Mouse (Mus musculus) adrenal gland, postnatal 14 days (tissue): ENCODE measurements at regions not wholly inside any gene's neighbourhood (a gene's known extent, or its start where the extent isn't known, plus 50 kb on each side); places are given as distances from the start of the nearest gene placed in this dataset.

ENCODE experiments used
- DNase-seq: peaks from one replicate; pipeline ENCODE4 v3.0.0; 2021; ENCODE audit warnings: mixed read lengths

- DNase-seq, result no peak
These were observed 232.8 kb upstream of the Tcf21 start for GRCm38 (mm10) chr10:23052480-23053378.

- DNase-seq, result no peak
These were observed 224.5 kb upstream of the Tcf21 start for GRCm38 (mm10) chr10:23044466-23044865.

- DNase-seq, result no peak
These were observed 211.6 kb upstream of the Tcf21 start for GRCm38 (mm10) chr10:23031491-23032126.

GRCm38 (mm10) chr10:23027961-23028360 is 208.0 kb upstream of the Tcf21 start:
- no peak for DNase-seq

GRCm38 (mm10) chr10:23017151-23017678 is 197.2 kb upstream of the Tcf21 start:
- DNase-seq, result no peak

DNA sequence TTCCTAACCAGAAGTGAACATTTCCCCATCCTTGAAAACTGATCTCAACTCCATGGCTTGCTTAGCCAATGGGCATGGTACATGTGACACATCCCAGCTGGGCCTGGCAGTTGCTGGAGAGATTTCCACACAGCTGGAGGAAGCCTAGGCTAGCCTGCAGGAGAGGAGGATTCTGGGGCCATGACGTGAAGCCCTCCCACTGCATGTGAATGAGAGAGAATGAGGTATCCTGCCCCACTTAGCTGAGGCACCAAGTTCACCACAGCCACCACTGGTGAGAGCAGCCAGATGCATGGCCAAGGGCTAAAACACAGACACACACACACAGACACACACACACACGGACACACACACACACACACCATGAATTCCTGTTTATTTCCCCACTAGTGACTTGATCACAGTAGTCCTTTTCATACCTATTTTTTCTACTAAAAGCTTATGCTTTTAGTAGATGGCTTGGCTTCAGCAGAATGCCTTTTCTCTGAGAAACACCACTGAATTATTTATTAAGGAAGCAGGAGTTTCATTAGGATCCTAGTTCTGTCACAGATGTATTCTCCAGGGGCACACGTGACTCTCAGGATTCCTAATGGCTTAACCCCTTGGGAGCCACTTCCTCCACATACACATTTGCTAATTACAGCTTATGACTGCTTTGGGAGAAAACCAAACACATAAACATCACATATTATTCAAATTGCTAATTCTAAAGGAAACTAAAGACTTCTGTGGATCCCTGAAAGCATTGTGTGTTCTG is 196.1 kb upstream of the Tcf21 start:
- no peak for DNase-seq

GRCm38 (mm10) chr10:23010715-23011114 is 190.7 kb upstream of the Tcf21 start:
- DNase-seq, result no peak

DNA sequence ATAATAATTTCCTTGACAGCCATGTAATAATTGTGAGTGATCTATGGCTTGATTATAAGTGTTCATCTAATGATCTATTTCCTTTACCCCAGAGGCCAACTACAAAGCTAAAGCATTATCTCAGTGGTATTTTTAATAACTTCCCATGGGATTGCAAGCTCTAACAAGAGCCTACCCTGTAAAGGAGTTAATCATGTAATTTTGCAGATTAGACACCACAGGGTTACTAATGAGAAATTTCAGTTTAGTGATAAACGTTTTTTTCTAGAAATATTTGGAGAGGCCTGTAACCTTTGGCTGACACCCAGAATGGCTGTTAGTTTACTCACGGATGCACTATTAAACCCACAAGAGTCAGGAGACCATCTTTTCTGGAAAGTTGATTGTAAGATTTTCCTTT is 190.2 kb upstream of the Tcf21 start:
- DNase-seq, result no peak

- no peak for DNase-seq
These were observed 184.8 kb upstream of the Tcf21 start for GRCm38 (mm10) chr10:23004768-23005167.

GRCm38 (mm10) chr10:23003686-23004085 is 183.7 kb upstream of the Tcf21 start:
- DNase-seq, result no peak

- no peak for DNase-seq
These were observed 178.6 kb upstream of the Tcf21 start for GRCm38 (mm10) chr10:22998561-22998960.

- no peak for DNase-seq
These were observed 177.6 kb upstream of the Tcf21 start for GRCm38 (mm10) chr10:22997571-22997970.

GRCm38 (mm10) chr10:22993158-22993557 is 173.2 kb upstream of the Tcf21 start:
- DNase-seq, result no peak

- no peak for DNase-seq
These were observed 161.8 kb upstream of the Tcf21 start for GRCm38 (mm10) chr10:22981798-22982197.

DNA sequence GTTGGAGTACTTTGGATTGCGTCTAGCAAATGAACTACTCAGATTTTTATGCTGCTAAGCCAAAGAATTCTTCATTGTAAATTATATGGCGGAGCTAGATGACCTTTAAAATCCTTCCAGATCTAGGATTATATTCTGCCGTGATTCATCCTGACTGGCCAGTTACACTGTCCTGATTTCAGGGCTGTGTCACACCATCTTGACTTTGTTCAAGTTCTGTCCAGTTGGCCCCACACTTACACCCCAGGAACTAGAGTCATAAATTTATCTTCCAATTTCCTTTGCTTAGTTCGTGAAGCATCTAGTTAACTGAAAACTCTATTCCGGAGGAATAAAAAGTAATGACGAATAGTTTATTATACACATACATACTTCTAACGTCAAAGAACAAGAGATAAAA is 158.5 kb upstream of the Tcf21 start:
- DNase-seq, result no peak

DNA sequence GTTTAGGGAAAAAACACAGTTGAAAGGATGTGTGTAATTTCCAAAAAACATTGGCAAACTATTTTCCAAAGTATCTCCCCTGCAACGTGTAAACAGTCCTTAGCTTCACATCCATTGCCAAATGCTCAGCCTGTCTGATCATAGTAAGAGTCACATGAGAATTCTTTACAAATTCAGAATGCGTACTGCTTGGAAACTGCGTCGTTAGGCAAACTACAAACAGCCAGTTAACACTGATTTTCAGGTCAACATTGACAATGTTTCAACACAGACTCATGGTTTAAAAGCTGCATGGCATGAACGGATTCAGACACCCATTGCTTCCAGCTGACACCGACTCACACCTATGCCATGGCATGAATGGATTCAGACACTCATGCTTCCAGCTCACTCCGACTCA is 137.0 kb upstream of the Tcf21 start:
- DNase-seq, result no peak

GRCm38 (mm10) chr10:22953283-22953682 is 133.3 kb upstream of the Tcf21 start:
- DNase-seq, result no peak

GRCm38 (mm10) chr10:22944247-22944646 is 124.3 kb upstream of the Tcf21 start:
- DNase-seq, result no peak

DNA sequence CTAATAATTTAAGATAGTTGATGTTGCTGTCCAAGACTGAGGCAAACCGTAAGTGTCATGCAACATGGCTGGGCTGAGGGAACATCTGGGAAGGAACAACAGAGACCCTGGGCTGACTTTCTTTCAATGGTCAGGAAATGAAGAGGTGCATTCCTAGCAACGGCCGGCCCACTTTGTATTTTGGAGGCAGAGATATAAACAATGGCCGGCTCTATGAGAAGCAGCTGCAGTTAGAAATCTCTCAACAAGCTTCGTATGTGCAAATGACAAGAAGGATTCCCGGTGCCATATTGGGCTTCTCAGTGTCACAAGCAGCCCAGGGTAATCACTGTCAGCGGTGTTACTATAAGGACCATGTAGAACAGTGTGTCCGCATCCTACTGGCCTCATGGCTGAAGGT is 108.0 kb upstream of the Tcf21 start:
- DNase-seq, result no peak

GRCm38 (mm10) chr10:22926099-22926498 is 106.1 kb upstream of the Tcf21 start:
- no peak for DNase-seq

GRCm38 (mm10) chr10:22921035-22921965 is 101.3 kb upstream of the Tcf21 start:
- DNase-seq, result no peak

- no peak for DNase-seq
These were observed 99.9 kb upstream of the Tcf21 start for GRCm38 (mm10) chr10:22919869-22920268.
